In genomic region chr10:41934633-41935475, GRCm38 (mm10) we compare ENCODE assay signal across 8 mouse cellular contexts.
DNase-seq lines count a peak whose midpoint lies in the region; ATAC-seq and TF ChIP-seq lines count a peak whose summit lies in the region.

No protein-coding gene starts in this region.

- peak; percentile 80 for ATAC-seq in forebrain, embryonic 14.5 days
- ATAC-seq in heart, embryonic 16.5 days (replicated peaks; ENCODE audit: extremely low read depth, insufficient read depth, low FRiP score): peak; percentile 94
- no peak for ATAC-seq in liver, embryonic 12.5 days
- ATAC-seq in neural tube, embryonic 14.5 days (ENCODE audit: low read depth): peak; percentile 89

- TF ChIP-seq CTCF in spleen, adult 2 months (IDR thresholded peaks at IDR 0.05; ENCODE audit: extremely low read depth, insufficient read depth, insufficient read length, insufficient replicate concordance): no peak

- H3K9ac ChIP-seq in forebrain, embryonic 14.5 days (ENCODE audit: low read length): peak overlapping the region; percentile 50
- H3K9ac ChIP-seq in heart, embryonic 16.5 days (ENCODE audit: low read length): peak overlapping the region; percentile 68
- H3K9ac ChIP-seq in liver, embryonic 12.5 days: no peak overlapping the region
- no peak overlapping the region for H3K9ac ChIP-seq in neural tube, embryonic 14.5 days (replicated peaks; ENCODE audit: low read depth, low read length)

- no peaks in the 10 kb centered on the region for H3K27me3 ChIP-seq in spleen, adult 2 months (ENCODE audit: control insufficient read depth, insufficient read depth, low read length)
- H3K27me3 ChIP-seq in forebrain, embryonic 14.5 days (replicated peaks; ENCODE audit: control insufficient read depth, insufficient read depth, low read length): no peaks in the 10 kb centered on the region
- H3K27me3 ChIP-seq in heart, embryonic 16.5 days (ENCODE audit: control insufficient read depth, insufficient read depth, low read length): no peaks in the 10 kb centered on the region
- peaks cover 19% of the 10 kb centered on the region for H3K27me3 ChIP-seq in liver, embryonic 12.5 days (replicated peaks)
- H3K27me3 ChIP-seq in neural tube, embryonic 14.5 days (ENCODE audit: control insufficient read depth, insufficient read depth, low read length): no peaks in the 10 kb centered on the region

- no peak for DNase-seq in spleen, adult 2 months (ENCODE audit: low read depth in 1 of 2, low spot score in 2 of 2)
- no peak for DNase-seq in spleen, postnatal 10 days (ENCODE audit: low spot score in 2 of 2)
- peak; percentile 94 for DNase-seq in forebrain, embryonic 14.5 days (ENCODE audit: low spot score)
- DNase-seq in kidney, postnatal 36 days: peak; percentile 95 to 96
- DNase-seq in urinary bladder, postnatal 25 days (ENCODE audit: low spot score): peak; percentile 50

- no peaks in the 10 kb centered on the region for H3K36me3 ChIP-seq in spleen, adult 2 months (ENCODE audit: control insufficient read depth, insufficient read depth, low read length)
- H3K36me3 ChIP-seq in forebrain, embryonic 14.5 days (ENCODE audit: control insufficient read depth, insufficient read depth, low read length): no peaks in the 10 kb centered on the region
- no peaks in the 10 kb centered on the region for H3K36me3 ChIP-seq in heart, embryonic 16.5 days (ENCODE audit: control insufficient read depth, insufficient read depth)
- no peaks in the 10 kb centered on the region for H3K36me3 ChIP-seq in liver, embryonic 12.5 days
- H3K36me3 ChIP-seq in neural tube, embryonic 14.5 days (ENCODE audit: control insufficient read depth, insufficient read depth, low read length): no peaks in the 10 kb centered on the region

- WGBS in spleen, adult 2 months: 58% methylated on average over 21 of the region's 21 CpGs
- 10% methylated on average over 21 of the region's 21 CpGs for WGBS in forebrain, embryonic 14.5 days
- WGBS in heart, embryonic 16.5 days: 7% methylated on average over 21 of the region's 21 CpGs
- WGBS in liver, embryonic 12.5 days (ENCODE audit: insufficient replicate concordance): 21% methylated on average over 21 of the region's 21 CpGs
- WGBS in neural tube, embryonic 14.5 days: 17% methylated on average over 21 of the region's 21 CpGs

- no peak for TF ChIP-seq POLR2A in spleen, adult 2 months (IDR thresholded peaks at IDR 0.05; ENCODE audit: low read depth, low read length)

- peaks cover 15% of the 10 kb centered on the region; the same call in 1 of the 2 replicates for H3K4me1 ChIP-seq in spleen, adult 2 months (ENCODE audit: control insufficient read depth, insufficient read depth, insufficient read length)
- peaks cover 45% of the 10 kb centered on the region for H3K4me1 ChIP-seq in forebrain, embryonic 14.5 days (ENCODE audit: control insufficient read depth, insufficient read depth, low read length)
- peaks cover 59% of the 10 kb centered on the region for H3K4me1 ChIP-seq in heart, embryonic 16.5 days (ENCODE audit: control insufficient read depth, insufficient read depth, low read length)
- peaks cover 35% of the 10 kb centered on the region for H3K4me1 ChIP-seq in liver, embryonic 12.5 days
- peaks cover 4% of the 10 kb centered on the region; the same call in 1 of the 2 replicates for H3K4me1 ChIP-seq in neural tube, embryonic 14.5 days (ENCODE audit: control insufficient read depth, insufficient read depth, low read length)

- peak overlapping the region; percentile 47 for H3K4me2 ChIP-seq in forebrain, embryonic 14.5 days (ENCODE audit: low read length)
- H3K4me2 ChIP-seq in heart, embryonic 16.5 days (ENCODE audit: low read depth, low read length): peak overlapping the region; percentile 65
- peak overlapping the region; percentile 33 for H3K4me2 ChIP-seq in liver, embryonic 12.5 days
- H3K4me2 ChIP-seq in neural tube, embryonic 14.5 days (ENCODE audit: low read depth, low read length): peak overlapping the region; percentile 1

- H3K27ac ChIP-seq in spleen, adult 2 months (ENCODE audit: insufficient read depth, low read length): peak overlapping the region; percentile 25; the same call in 1 of the 2 replicates
- peak overlapping the region; percentile 91 for H3K27ac ChIP-seq in forebrain, embryonic 14.5 days (ENCODE audit: low read depth, low read length)
- peak overlapping the region; percentile 97 for H3K27ac ChIP-seq in heart, embryonic 16.5 days (ENCODE audit: low read length)
- H3K27ac ChIP-seq in liver, embryonic 12.5 days: no peak overlapping the region; the same call in 1 of the 2 replicates
- peak overlapping the region; percentile 83 for H3K27ac ChIP-seq in neural tube, embryonic 14.5 days (ENCODE audit: low read depth, low read length)

- H3K4me3 ChIP-seq in spleen, adult 2 months (ENCODE audit: extremely low read depth, insufficient read depth, insufficient read length): no peak overlapping the region
- H3K4me3 ChIP-seq in forebrain, embryonic 14.5 days (ENCODE audit: low read depth, low read length): no peak overlapping the region
- H3K4me3 ChIP-seq in heart, embryonic 16.5 days (ENCODE audit: low read length): peak overlapping the region; percentile 40
- no peak overlapping the region; the same call in 1 of the 2 replicates for H3K4me3 ChIP-seq in liver, embryonic 12.5 days
- H3K4me3 ChIP-seq in neural tube, embryonic 14.5 days (ENCODE audit: low read depth, low read length): no peak overlapping the region

- H3K9me3 ChIP-seq in forebrain, embryonic 14.5 days (replicated peaks; ENCODE audit: control insufficient read depth, low read length): no peaks in the 10 kb centered on the region
- H3K9me3 ChIP-seq in heart, embryonic 16.5 days (replicated peaks; ENCODE audit: control insufficient read depth, low read length): no peaks in the 10 kb centered on the region
- no peaks in the 10 kb centered on the region for H3K9me3 ChIP-seq in liver, embryonic 12.5 days (replicated peaks)
- H3K9me3 ChIP-seq in neural tube, embryonic 14.5 days (ENCODE audit: control insufficient read depth, low read length): no peaks in the 10 kb centered on the region

Comparison
In these comparisons a context has a peak if more than half of its experiments do, and no peak if none do; other contexts are left out.
1. DNase-seq: peak in forebrain, embryonic 14.5 days (single experiment), kidney, postnatal 36 days (2 of 2) and urinary bladder, postnatal 25 days (single experiment); none in spleen, adult 2 months (0 of 2) and spleen, postnatal 10 days (0 of 2).
2. H3K4me2 ChIP-seq: peak in every context shown above with its lines; median percentile 65 in heart, embryonic 16.5 days; 47 in forebrain, embryonic 14.5 days; 33 in liver, embryonic 12.5 days; 1 in neural tube, embryonic 14.5 days.
3. H3K9ac ChIP-seq: peak in forebrain, embryonic 14.5 days (single experiment) and heart, embryonic 16.5 days (single experiment); none in liver, embryonic 12.5 days (single experiment) and neural tube, embryonic 14.5 days (single experiment).